Mouse (Mus musculus) layer of hippocampus, adult 9-11 months (tissue): Measurements from ENCODE around the gene Zfp119a.
"Not testable (repeated sequence)": the region's sequence is repeated elsewhere in the genome, so short reads cannot be mapped to it uniquely, and the experiment has no call there.

ENCODE experiments used
- DNase-seq: peaks from one replicate; pipeline ENCODE4 v3.0.0; 2022

Gene Zfp119a

DNA sequence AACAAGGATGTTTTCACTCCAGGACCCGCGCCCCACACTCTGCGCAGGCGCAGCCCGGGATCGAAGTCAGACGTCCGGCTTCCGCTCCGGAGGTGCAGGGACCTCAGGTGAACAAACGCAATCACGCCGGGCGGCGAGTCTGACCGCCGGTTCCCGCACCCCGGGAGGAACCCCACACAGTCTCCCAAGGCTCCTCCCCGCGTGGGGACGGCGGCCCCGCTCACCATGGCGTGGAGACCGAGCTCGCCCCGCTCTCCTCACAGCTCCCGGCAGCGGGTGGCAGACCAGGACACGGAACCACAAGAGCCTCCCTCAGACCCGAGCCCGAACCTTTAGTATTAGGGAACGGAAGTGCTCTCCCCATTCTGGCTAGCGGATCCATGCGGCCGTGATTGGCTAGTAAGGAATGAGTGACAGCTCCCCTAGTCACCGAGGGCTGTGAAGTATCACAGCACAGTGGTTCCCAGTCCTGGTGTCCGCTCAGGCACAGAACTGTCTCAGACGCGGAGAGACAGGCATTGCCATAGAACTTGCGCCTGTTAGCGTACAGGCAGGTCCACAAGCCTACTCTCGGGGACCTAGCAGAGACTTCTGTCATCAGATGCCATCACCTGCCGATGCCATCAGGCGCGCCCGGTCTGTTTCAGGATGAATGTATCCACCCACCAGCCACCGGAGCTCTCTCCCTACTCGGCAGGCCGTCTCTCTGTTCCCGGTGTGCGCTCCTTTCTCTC is at the start of gene Zfp119a:
TSS of gene Zfp119a (minus strand) at position 295 of the 734 bp plus-strand sequence.
- peak; percentile 91 for DNase-seq

DNA sequence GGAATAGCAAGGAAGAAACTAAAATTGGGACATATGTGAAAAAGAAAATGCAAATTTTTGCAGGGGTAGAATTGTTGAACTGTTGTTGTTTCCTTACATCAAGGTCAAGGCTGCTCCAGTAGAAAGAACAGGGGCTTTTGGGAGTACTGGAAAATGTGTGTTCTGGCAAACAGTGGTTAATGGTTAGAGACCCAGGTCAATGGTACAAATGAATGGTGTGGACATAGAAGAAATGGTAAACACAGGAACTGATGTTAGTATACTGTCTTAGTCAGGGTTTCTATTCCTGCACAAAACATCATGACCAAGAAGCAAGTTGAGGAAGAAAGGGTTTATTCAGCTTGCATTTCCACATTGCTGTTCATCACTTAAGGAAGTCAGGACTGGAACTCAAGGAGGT is 27.9 kb upstream of the Zfp119a start:
- DNase-seq = no peak

DNA sequence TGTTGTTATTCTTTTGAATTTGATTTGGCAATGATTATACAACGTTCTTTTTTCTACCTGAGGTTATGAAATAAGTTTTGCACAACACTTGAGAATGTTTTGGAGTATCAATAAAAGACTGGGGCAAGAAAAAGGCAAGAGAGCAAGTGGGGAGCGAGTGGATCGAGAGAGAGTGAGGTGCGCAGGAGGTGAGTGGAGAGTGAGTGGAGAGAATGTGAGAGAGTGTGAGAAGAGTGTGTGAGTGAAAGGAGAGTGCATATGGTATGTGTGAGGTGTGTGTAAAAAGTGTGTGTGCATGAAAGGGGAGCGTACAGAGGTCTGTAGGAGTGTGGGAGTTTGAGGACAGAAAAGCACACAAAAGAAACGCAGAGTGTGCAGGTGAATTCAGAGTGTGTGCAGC is 25.4 kb upstream of the Zfp119a start:
- DNase-seq = no peak

DNA sequence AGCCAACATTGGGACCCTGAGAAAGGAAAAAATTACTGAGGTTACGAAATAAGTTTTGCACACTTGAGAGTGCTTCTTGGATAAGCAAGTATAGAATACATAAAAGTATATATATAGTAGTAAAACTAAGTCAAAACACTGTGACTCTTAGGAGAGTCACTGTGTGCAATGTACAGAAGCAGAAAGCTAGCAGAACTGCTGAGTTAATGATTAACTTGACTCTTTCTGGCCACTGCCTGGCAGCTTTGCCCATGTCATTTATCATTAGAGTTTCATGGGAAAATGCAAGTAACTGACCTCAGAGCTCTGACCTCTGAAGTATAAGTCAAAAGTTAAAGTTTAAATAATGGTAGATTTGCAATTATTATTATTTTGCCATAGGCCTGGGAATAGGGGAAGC is 25.0 kb upstream of the Zfp119a start:
- DNase-seq = no peak

DNA sequence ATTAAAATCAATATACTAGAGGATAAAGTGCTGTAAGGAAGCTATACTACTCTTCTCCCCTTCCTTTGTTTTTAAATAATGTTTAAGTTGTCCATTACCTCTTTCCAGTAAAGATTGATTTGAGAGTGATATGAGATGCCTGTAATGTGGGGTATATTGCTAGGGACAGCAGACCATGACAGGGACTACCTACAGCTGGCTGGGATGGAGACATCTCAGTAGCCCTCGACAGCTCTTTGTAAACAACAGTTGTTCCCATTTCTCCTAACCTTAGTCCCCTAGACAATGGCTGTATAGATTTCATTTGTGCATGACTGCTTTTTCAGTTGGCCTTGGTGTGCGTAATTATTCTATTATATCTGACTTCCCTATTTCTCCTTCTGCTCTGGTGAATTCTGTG is 24.4 kb upstream of the Zfp119a start:
- DNase-seq = no peak

DNA sequence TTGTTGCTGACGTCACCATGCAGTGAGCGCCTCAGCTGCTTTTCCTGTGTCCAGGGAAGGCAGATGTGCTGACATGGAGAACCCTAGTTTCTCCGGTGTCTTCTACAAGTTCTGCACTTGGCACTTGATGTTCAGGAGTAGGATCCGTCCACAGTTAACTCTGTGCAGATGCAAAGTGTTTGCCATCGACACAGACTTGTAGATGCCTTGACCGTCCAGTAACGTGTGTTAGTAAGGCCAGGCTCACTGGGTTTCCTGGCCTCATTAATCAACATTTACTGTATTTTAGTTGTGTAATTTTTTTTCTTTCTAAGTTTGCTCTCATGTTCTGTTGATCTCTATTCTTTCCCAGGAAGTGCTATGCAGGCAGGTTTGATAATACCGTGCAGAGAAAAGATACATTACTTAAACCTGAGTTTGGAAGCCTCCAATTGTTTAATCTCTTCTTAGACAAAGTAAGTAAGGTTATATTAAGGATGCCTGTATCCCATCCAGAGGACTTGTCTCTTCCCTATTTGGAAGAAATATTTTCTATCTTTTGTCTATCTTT is 13.8 kb upstream of the Zfp119a start:
- not testable (repeated sequence) for DNase-seq

DNA sequence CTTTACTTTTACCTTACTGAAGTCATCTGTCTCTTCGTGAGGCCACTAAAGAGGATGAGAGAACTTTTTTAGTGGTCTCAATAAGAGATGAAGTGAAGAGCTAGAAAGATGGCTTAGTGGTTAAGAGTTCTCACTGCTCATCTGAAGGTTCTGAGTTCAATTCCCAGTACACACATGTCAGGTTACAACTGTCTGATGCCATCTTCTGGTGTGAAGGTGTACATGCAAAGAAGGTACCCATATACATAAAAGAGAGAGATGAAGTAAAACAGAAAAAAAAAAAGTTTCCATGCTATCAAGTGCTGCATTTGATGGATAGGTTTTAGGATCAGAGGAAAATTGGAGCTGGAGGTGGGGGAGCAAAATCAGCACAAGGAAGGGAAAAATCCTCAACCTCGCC is 6.2 kb upstream of the Zfp119a start:
- DNase-seq = no peak

DNA sequence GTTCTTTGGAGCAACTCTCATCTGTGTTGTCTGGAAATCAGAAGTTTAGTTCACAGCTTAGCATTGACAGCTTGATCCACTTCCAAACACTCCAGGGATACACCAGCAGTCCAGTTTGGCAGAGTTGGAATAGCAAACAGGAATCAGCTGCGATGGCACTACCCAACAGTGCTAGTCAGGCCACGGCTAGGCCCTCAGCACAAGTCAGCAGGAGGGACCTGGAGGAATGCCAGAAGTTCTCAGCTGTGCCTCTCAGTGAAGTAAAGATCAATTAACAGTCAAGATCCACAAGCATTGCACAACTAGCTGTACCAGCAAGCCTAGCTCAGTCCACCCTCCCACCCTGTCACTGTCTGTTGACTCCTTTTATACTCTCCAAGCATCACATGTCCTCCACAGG is 4.9 kb upstream of the Zfp119a start:
- no peak for DNase-seq

DNA sequence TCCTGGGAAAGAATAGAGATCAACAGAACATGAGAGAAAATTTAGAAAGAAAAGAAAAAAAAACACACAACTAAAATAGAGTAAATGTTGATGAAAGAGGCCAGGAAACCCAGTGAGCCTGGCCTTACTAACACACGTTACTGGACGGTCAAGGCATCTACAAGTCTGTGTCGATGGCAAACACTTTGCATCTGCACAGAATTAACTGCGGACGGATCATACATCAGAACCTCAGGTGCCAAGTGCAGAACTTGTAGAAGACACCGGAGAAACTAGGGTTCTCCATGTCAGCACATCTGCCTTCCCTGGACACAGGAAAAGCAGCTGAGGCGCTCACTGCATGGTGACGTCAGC is 471 bp downstream of the Zfp119a start:
- not testable (repeated sequence) for DNase-seq

DNA sequence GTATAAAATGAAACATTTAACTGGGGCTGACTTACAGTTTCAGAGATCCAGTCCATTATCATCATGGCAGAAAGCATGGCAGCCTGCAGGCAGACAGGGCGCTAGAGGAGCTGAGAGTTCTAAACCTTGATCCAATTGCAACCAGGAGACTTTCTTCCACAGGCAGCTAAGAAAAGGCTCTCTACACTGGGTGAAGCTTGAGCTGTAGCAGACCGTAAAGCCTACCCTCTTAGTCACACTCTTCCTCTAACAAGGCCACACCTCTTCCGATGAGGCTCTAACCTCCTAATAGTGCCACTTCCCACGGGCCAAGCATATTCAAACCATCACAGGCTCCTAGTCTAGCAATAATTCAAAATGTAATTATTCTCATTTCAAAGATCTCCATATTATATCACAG is 1.5 kb downstream of the Zfp119a start:
- DNase-seq = no peak

DNA sequence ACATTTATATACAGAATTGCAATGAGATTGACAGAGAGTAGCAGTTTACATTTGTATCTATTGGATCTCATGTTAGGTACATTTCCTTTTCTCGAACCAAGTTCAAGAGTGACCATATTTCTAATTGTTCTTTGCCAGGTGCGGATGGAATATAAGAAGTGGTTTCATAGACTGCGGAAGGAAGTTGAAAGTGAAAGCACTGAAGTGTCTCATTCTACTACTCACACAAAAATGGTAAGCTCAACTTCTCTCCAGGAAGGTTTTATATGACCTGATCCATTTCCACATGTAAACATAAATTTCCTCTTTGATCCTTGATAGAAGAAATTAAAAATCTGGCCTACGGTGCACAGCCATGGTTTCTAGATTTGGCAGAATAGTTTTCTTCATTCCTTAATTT is 35.7 kb downstream of the Zfp119a start:
- no peak for DNase-seq

DNA sequence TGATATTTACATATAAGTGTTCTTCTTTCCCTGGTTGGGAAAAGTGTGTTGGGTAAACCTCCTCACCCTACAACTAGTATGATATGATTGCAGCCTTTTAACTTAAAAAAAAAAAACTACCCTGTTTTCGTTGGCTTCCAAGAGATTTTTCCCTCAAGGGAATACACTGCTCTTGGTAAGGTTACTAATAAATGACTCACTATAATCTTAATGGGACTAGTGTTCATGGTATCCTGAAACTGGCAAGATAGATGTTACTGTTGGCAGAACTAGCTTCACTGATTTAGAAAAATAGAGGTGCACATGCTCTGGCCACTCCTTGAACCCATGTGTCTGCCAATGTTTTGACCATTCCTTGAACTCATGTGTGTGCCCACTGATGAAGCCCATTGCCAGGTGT is 57.2 kb downstream of the Zfp119a start:
- no peak for DNase-seq

DNA sequence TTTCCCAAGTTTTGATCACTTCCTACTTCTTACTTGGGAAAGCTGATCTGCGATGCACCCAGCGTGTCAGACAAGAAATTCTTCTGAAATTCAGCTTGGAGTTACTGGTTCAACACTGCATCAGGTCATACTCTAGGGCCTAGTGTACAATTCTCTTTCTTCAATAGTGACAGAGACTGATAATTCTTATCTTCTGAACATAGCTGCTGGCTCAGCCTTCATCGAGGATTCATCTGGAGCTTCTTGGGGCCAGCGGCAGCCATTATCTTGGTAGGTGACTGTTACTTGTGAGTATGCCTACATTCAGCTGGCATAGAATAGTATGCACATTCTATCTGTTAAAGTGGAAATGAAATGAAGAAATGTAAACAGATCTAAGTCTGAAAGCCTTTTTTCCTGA is 61.9 kb downstream of the Zfp119a start:
- no peak for DNase-seq
